Mouse (Mus musculus) liver, adult 2 months (tissue): Measurements from ENCODE around the gene Gja8.

ENCODE experiments used
- CTCF ChIP-seq: fragments of 200-500 bp; IDR thresholded peaks from 2 replicates; pipeline ENCODE4 v1.5.1; 2011; ENCODE audit warnings: low read depth, low read length, control low read depth
- POLR2A ChIP-seq: fragments of 200-500 bp; IDR thresholded peaks from 2 replicates; pipeline ENCODE4 v1.6.1; 2011; ENCODE audit warnings: low read length, control low read depth; ENCODE audit not compliant: insufficient read depth; ENCODE audit errors: extremely low read depth

DNA sequence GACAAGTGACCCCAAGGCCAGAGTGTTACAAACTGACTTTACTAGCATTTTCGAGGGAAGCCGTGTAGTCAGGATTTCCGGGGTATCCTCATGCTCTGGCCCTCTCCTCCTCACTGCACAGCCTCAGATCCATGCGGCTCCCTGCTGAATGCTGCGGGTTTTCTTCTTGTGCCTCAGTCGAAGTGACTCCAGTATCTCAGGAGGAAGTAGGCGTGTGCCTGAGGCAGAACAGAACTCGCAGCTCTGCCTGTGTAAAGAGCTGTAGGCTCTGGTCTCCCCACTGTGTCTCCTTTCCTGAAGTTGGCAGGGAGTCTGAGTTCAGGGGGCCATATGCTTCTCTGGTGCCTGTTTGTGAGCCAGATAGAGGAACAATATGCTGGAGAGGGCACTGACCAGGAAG is 54.8 kb downstream of the Gja8 start:
- TF ChIP-seq CTCF (no peak), POLR2A (no peak)
